Mouse (Mus musculus): ENCODE data around the gene Mcm2. TPM values are rescaled to one million over a fixed set of nuclear protein-coding genes. Genes with fewer than 3 reads are reported as not detected.

The Mcm2 gene
- polyA plus RNA-seq, 1 experiment: 133 TPM

- Histone ChIP-seq H3K27me3 (replicated peaks) (no peaks in the 10 kb centered on the region), H3K4me1 (peaks cover 72% of the 10 kb centered on the region), H3K9me3 (no peaks in the 10 kb centered on the region), H3K4me3 (replicated peaks) (peak overlapping the region; percentile 62), H3K36me3 (replicated peaks; ENCODE audit: low read length) (peaks cover 32% of the 10 kb centered on the region)
- TF ChIP-seq GATA1 (IDR thresholded peaks at IDR 0.05; ENCODE audit: borderline replicate concordance, low read length) (no peak), FLI1 (IDR thresholded peaks at IDR 0.05; ENCODE audit: low read length) (no peak)
Observed at GRCm38 (mm10) chr6:88899086-88899485, 506 bp upstream of the Mcm2 start.

- peaks cover 50% of the 10 kb centered on the region for H3K36me3 ChIP-seq (replicated peaks; ENCODE audit: low read length)
- peaks cover 67% of the 10 kb centered on the region for H3K4me1 ChIP-seq
- no peaks in the 10 kb centered on the region for H3K27me3 ChIP-seq (replicated peaks)
- H3K9me3 ChIP-seq: no peaks in the 10 kb centered on the region
- H3K4me3 ChIP-seq (replicated peaks): peak overlapping the region; percentile 84
- TF ChIP-seq FLI1 (IDR thresholded peaks at IDR 0.05; ENCODE audit: low read length) (no peak), GATA1 (IDR thresholded peaks at IDR 0.05; ENCODE audit: borderline replicate concordance, low read length) (no peak)
Observed at GRCm38 (mm10) chr6:88897246-88897645, 1.3 kb downstream of the Mcm2 start.

- Histone ChIP-seq H3K9me3 (no peaks in the 10 kb centered on the region), H3K4me3 (replicated peaks) (no peak overlapping the region), H3K4me1 (peaks cover 65% of the 10 kb centered on the region), H3K27me3 (replicated peaks) (no peaks in the 10 kb centered on the region), H3K36me3 (replicated peaks; ENCODE audit: low read length) (peaks cover 63% of the 10 kb centered on the region)
- TF ChIP-seq GATA1 (IDR thresholded peaks at IDR 0.05; ENCODE audit: borderline replicate concordance, low read length) (no peak), FLI1 (IDR thresholded peaks at IDR 0.05; ENCODE audit: low read length) (no peak)
Observed at GRCm38 (mm10) chr6:88895943-88896342, 2.6 kb downstream of the Mcm2 start.

GRCm38 (mm10) chr6:88893559-88893958 lies 5.0 kb downstream of the Mcm2 start:
- Histone ChIP-seq H3K36me3 (replicated peaks; ENCODE audit: low read length) (peaks cover 87% of the 10 kb centered on the region), H3K27me3 (replicated peaks) (no peaks in the 10 kb centered on the region), H3K4me1 (peaks cover 51% of the 10 kb centered on the region), H3K9me3 (no peaks in the 10 kb centered on the region), H3K4me3 (replicated peaks) (no peak overlapping the region)
- TF ChIP-seq FLI1 (IDR thresholded peaks at IDR 0.05; ENCODE audit: low read length): no peak
- TF ChIP-seq GATA1 (IDR thresholded peaks at IDR 0.05; ENCODE audit: borderline replicate concordance, low read length): no peak

- Histone ChIP-seq H3K36me3 (replicated peaks; ENCODE audit: low read length) (peaks cover 100% of the 10 kb centered on the region), H3K27me3 (replicated peaks) (no peaks in the 10 kb centered on the region), H3K4me3 (replicated peaks) (no peak overlapping the region), H3K9me3 (no peaks in the 10 kb centered on the region), H3K4me1 (peaks cover 35% of the 10 kb centered on the region)
- TF ChIP-seq GATA1 (IDR thresholded peaks at IDR 0.05; ENCODE audit: borderline replicate concordance, low read length) (no peak), FLI1 (IDR thresholded peaks at IDR 0.05; ENCODE audit: low read length) (no peak)
Observed at GRCm38 (mm10) chr6:88890832-88891231, 7.7 kb downstream of the Mcm2 start.

- Histone ChIP-seq H3K4me1 (peaks cover 28% of the 10 kb centered on the region), H3K27me3 (replicated peaks) (no peaks in the 10 kb centered on the region), H3K36me3 (replicated peaks; ENCODE audit: low read length) (peaks cover 100% of the 10 kb centered on the region), H3K9me3 (no peaks in the 10 kb centered on the region), H3K4me3 (replicated peaks) (no peak overlapping the region)
- TF ChIP-seq FLI1 (IDR thresholded peaks at IDR 0.05; ENCODE audit: low read length) (no peak), GATA1 (IDR thresholded peaks at IDR 0.05; ENCODE audit: borderline replicate concordance, low read length) (no peak)
Observed at GRCm38 (mm10) chr6:88889410-88890042, 9.1 kb downstream of the Mcm2 start.

- Histone ChIP-seq H3K4me1 (peaks cover 10% of the 10 kb centered on the region), H3K36me3 (replicated peaks; ENCODE audit: low read length) (peaks cover 100% of the 10 kb centered on the region), H3K4me3 (replicated peaks) (no peak overlapping the region), H3K9me3 (no peaks in the 10 kb centered on the region), H3K27me3 (replicated peaks) (no peaks in the 10 kb centered on the region)
- TF ChIP-seq FLI1 (IDR thresholded peaks at IDR 0.05; ENCODE audit: low read length) (no peak), GATA1 (IDR thresholded peaks at IDR 0.05; ENCODE audit: borderline replicate concordance, low read length) (no peak)
Observed at GRCm38 (mm10) chr6:88886417-88886967, 12.1 kb downstream of the Mcm2 start.

GRCm38 (mm10) chr6:88885644-88886416 lies 12.8 kb downstream of the Mcm2 start:
- Histone ChIP-seq H3K36me3 (replicated peaks; ENCODE audit: low read length) (peaks cover 98% of the 10 kb centered on the region), H3K4me1 (peaks cover 9% of the 10 kb centered on the region), H3K27me3 (replicated peaks) (no peaks in the 10 kb centered on the region), H3K4me3 (replicated peaks) (no peak overlapping the region), H3K9me3 (no peaks in the 10 kb centered on the region)
- TF ChIP-seq FLI1 (IDR thresholded peaks at IDR 0.05; ENCODE audit: low read length) (no peak), GATA1 (IDR thresholded peaks at IDR 0.05; ENCODE audit: borderline replicate concordance, low read length) (no peak)

GRCm38 (mm10) chr6:88884690-88885089 lies 13.9 kb downstream of the Mcm2 start:
- Histone ChIP-seq H3K27me3 (replicated peaks) (no peaks in the 10 kb centered on the region), H3K36me3 (replicated peaks; ENCODE audit: low read length) (peaks cover 92% of the 10 kb centered on the region), H3K4me1 (peaks cover 9% of the 10 kb centered on the region), H3K4me3 (replicated peaks) (peak overlapping the region; percentile 31), H3K9me3 (no peaks in the 10 kb centered on the region)
- TF ChIP-seq GATA1 (IDR thresholded peaks at IDR 0.05; ENCODE audit: borderline replicate concordance, low read length): no peak
- no peak for TF ChIP-seq FLI1 (IDR thresholded peaks at IDR 0.05; ENCODE audit: low read length)

GRCm38 (mm10) chr6:88884195-88884594 lies 14.4 kb downstream of the Mcm2 start:
- TF ChIP-seq FLI1 (IDR thresholded peaks at IDR 0.05; ENCODE audit: low read length): no peak
- TF ChIP-seq GATA1 (IDR thresholded peaks at IDR 0.05; ENCODE audit: borderline replicate concordance, low read length): no peak
- H3K4me3 ChIP-seq (replicated peaks): no peak overlapping the region
- H3K9me3 ChIP-seq: no peaks in the 10 kb centered on the region
- peaks cover 87% of the 10 kb centered on the region for H3K36me3 ChIP-seq (replicated peaks; ENCODE audit: low read length)
- H3K27me3 ChIP-seq (replicated peaks): no peaks in the 10 kb centered on the region
- peaks cover 8% of the 10 kb centered on the region for H3K4me1 ChIP-seq
